Mouse (Mus musculus) right cerebral cortex, postnatal 10 days (tissue): Measurements from ENCODE around the gene Gm11146.

Experiments
- DNase-seq, 2 experiments: peaks; one replicate each; pipeline ENCODE4 v3.0.0; 2021; ENCODE audit warnings: low spot score in 2 of 2

The Gm11146 gene

GRCm38 (mm10) chr16:77601994-77602393 is at the start of gene Gm11146:
Gm11146 (minus strand) TSS chr16:77602094.
- no peak for DNase-seq

- DNase-seq = no peak
These were observed 48.7 kb upstream of the Gm11146 start for GRCm38 (mm10) chr16:77650596-77650995.

GRCm38 (mm10) chr16:77649006-77649405 is 47.1 kb upstream of the Gm11146 start:
- DNase-seq = no peak

- DNase-seq = no peak
These were observed 46.3 kb upstream of the Gm11146 start for GRCm38 (mm10) chr16:77648181-77648580.

- no peak for DNase-seq
These were observed 44.3 kb upstream of the Gm11146 start for GRCm38 (mm10) chr16:77646146-77646545.

- no peak for DNase-seq
These were observed 43.1 kb upstream of the Gm11146 start for GRCm38 (mm10) chr16:77644976-77645375.

GRCm38 (mm10) chr16:77643871-77644720 is 42.2 kb upstream of the Gm11146 start:
- peak; percentile 93 for DNase-seq

- peak; percentile 83 to 90 for DNase-seq
These were observed 41.4 kb upstream of the Gm11146 start for GRCm38 (mm10) chr16:77643036-77643870.

GRCm38 (mm10) chr16:77636497-77636896 is 34.6 kb upstream of the Gm11146 start:
- DNase-seq = no peak

- no peak for DNase-seq
These were observed 30.5 kb upstream of the Gm11146 start for GRCm38 (mm10) chr16:77632315-77632881.

GRCm38 (mm10) chr16:77622681-77623080 is 20.8 kb upstream of the Gm11146 start:
- DNase-seq = no peak

- DNase-seq = no peak
These were observed 687 bp upstream of the Gm11146 start for GRCm38 (mm10) chr16:77602581-77602980.

- no peak for DNase-seq
These were observed 3.1 kb downstream of the Gm11146 start for GRCm38 (mm10) chr16:77598787-77599186.

- peak; percentile 30 to 48 for DNase-seq
These were observed 5.3 kb downstream of the Gm11146 start for GRCm38 (mm10) chr16:77596556-77596955.

GRCm38 (mm10) chr16:77595661-77596060 is 6.2 kb downstream of the Gm11146 start:
- DNase-seq = no peak

GRCm38 (mm10) chr16:77594553-77594952 is 7.3 kb downstream of the Gm11146 start:
- peak; percentile 89 to 92 for DNase-seq

- DNase-seq = peak; percentile 86 to 89
These were observed 8.0 kb downstream of the Gm11146 start for GRCm38 (mm10) chr16:77593828-77594421.

- peak; percentile 32 to 41 for DNase-seq
These were observed 8.9 kb downstream of the Gm11146 start for GRCm38 (mm10) chr16:77592986-77593385.

- no peak for DNase-seq
These were observed 28.9 kb downstream of the Gm11146 start for GRCm38 (mm10) chr16:77573036-77573435.

- no peak for DNase-seq
These were observed 32.4 kb downstream of the Gm11146 start for GRCm38 (mm10) chr16:77569457-77569856.

- DNase-seq = no peak
These were observed 33.5 kb downstream of the Gm11146 start for GRCm38 (mm10) chr16:77568384-77568783.

GRCm38 (mm10) chr16:77562852-77563251 is 39.0 kb downstream of the Gm11146 start:
- DNase-seq = no peak
